Mouse (Mus musculus) hindbrain, postnatal 0 days (tissue): ENCODE measurements at regions not wholly inside any gene's neighbourhood (a gene's known extent, or its start where the extent isn't known, plus 50 kb on each side); places are given as distances from the start of the nearest gene placed in this dataset.
"Not testable (repeated sequence)": the region's sequence is repeated elsewhere in the genome, so short reads cannot be mapped to it uniquely, and the experiment has no call there.

Experiments
- ATAC-seq: fragments of 200-750 bp; cut with Nextera tagmentation; 2 replicates; pipeline ENCODE4 v1.8.0; 2017; ENCODE audit warnings: mild to moderate bottlenecking, moderate TSS enrichment, moderate library complexity
- DNase-seq: peaks from one replicate; pipeline ENCODE4 v3.0.0-alpha.2; 2015; ENCODE audit warnings: low spot score
- H3K27ac ChIP-seq: fragments of 300-500 bp; sonication (generic); 2 replicates; pipeline ENCODE4 v1.5.1; 2014; ENCODE audit warnings: mild to moderate bottlenecking
- H3K27me3 ChIP-seq: fragments of 300-500 bp; sonication (generic); 2 replicates; pipeline ENCODE4 v1.6.1; 2014; ENCODE audit warnings: low read length, mixed read lengths; ENCODE audit not compliant: insufficient read depth
- H3K36me3 ChIP-seq: fragments of 300-500 bp; sonication (generic); 2 replicates; pipeline ENCODE4 v1.6.1; 2014; ENCODE audit warnings: low read length, mixed read lengths; ENCODE audit not compliant: insufficient read depth
- H3K4me1 ChIP-seq: fragments of 300-500 bp; sonication (generic); 2 replicates; pipeline ENCODE4 v1.6.1; 2014; ENCODE audit warnings: antibody characterized with exemption, low read length, mixed read lengths; ENCODE audit not compliant: insufficient read depth
- H3K4me2 ChIP-seq: fragments of 300-500 bp; sonication (generic); 2 replicates; pipeline ENCODE4 v1.6.1; 2014; ENCODE audit warnings: low read depth, mild to moderate bottlenecking, low read length, moderate library complexity, mixed read lengths
- H3K4me3 ChIP-seq: fragments of 300-500 bp; sonication (generic); 2 replicates; pipeline ENCODE4 v1.5.1; 2014; ENCODE audit warnings: low read length
- H3K9ac ChIP-seq: fragments of 300-500 bp; sonication (generic); replicated peaks from 2 replicates; pipeline ENCODE4 v1.6.1; 2014; ENCODE audit warnings: mild to moderate bottlenecking, low read length, moderate library complexity, mixed read lengths
- H3K9me3 ChIP-seq: fragments of 300-500 bp; sonication (generic); 2 replicates; pipeline ENCODE4 v1.6.1; 2016; ENCODE audit warnings: low read length, mixed read lengths
- CTCF ChIP-seq: IDR thresholded peaks from 2 replicates; pipeline ENCODE4 v1.5.1; 2016; ENCODE audit warnings: antibody characterized with exemption, control low read depth, low read depth
- WGBS: fragments of 180-500 bp; shearing (Covaris S2); extraction: QIAGEN DNeasy Blood & Tissue Kit; methylation state at CpG from one replicate; pipeline ENCODE4 v1.1.7; 2014; 5-methylcytosine and 5-hydroxymethylcytosine counted together

GRCm38 (mm10) chr14:108748730-108749129 is 165.2 kb downstream of the Slitrk1 start:
- no peaks in the 10 kb centered on the region for H3K9me3 ChIP-seq
- H3K4me2 ChIP-seq = no peak overlapping the region
- TF ChIP-seq CTCF = no peak

GRCm38 (mm10) chr14:108711811-108712210 is 202.1 kb downstream of the Slitrk1 start:
- no peak for DNase-seq
- no peak for TF ChIP-seq CTCF
- Histone ChIP-seq H3K4me2 (no peak overlapping the region), H3K27ac (no peak overlapping the region), H3K27me3 (no peaks in the 10 kb centered on the region), H3K4me3 (no peak overlapping the region), H3K36me3 (no peaks in the 10 kb centered on the region), H3K4me1 (no peaks in the 10 kb centered on the region), H3K9ac (no peak overlapping the region), H3K9me3 (no peaks in the 10 kb centered on the region)
- ATAC-seq = no peak
- WGBS = 78% methylated on average over 6 of the region's 6 CpGs

More at GRCm38 (mm10) chr14:108748730-108749129, 165.2 kb downstream of the Slitrk1 start:
- H3K27me3 ChIP-seq = no peaks in the 10 kb centered on the region
- H3K4me3 ChIP-seq = no peak overlapping the region
- ATAC-seq (no peak), DNase-seq (no peak)
- H3K9ac ChIP-seq = no peak overlapping the region
- H3K36me3 ChIP-seq = no peaks in the 10 kb centered on the region
- H3K27ac ChIP-seq = no peak overlapping the region
- H3K4me1 ChIP-seq = no peaks in the 10 kb centered on the region

DNA sequence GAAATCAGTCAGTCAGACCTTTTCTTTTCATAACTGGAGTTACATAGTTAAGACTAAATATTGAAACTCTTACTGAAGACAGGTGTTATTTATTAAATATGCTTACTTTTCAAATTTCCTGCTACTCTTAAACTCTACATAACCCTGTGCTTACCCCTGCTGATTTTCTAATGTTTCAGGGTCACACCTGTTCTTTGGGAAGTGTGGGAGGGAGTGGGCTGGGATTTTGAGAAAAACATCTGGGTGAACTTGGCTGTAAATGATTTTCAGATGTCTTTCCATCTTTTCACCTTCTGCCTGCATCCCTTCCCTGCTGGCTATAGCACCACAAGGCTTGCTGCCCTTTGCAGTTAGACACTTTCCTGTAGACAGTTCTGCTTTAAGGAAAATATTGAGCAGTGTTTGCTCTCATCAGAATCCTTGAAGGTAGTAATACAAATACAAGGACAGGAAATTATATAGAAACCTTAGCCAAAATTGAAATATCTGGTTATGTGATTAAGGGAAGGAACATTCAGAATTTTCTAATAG is 204.8 kb downstream of the Slitrk1 start:
- H3K36me3 ChIP-seq = no peaks in the 10 kb centered on the region
- no peaks in the 10 kb centered on the region for H3K4me1 ChIP-seq
- no peaks in the 10 kb centered on the region for H3K27me3 ChIP-seq
- H3K9ac ChIP-seq = no peak overlapping the region
- H3K4me3 ChIP-seq = no peak overlapping the region
- no peaks in the 10 kb centered on the region for H3K9me3 ChIP-seq
- H3K4me2 ChIP-seq = no peak overlapping the region
- no peak for TF ChIP-seq CTCF
- DNase-seq (no peak), ATAC-seq (no peak)
- no peak overlapping the region for H3K27ac ChIP-seq

DNA sequence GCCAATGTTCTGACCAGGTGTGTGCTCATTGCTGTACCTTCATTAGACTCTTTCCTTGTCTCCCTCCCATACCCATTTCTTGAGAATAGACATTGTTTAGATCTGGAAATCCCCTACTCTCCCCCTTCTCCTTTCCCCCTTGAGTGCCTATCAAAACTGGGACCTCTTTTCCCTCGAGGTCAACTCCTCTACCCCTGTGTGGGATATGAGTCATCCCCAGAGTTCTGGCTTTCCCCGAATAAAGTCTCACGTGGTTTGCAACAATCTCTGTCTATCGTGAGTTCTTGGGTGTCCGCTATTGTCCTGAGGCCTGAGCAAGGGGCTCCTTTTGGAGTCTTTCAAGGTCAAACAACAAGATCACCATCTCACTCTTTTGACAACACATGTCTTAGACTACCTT is 209.3 kb downstream of the Slitrk1 start:
- not testable (repeated sequence) for H3K27ac ChIP-seq, H3K9ac ChIP-seq, H3K4me3 ChIP-seq, H3K4me2 ChIP-seq, H3K4me1 ChIP-seq, H3K36me3 ChIP-seq, H3K27me3 ChIP-seq, DNase-seq, H3K9me3 ChIP-seq, ATAC-seq
- 81% methylated on average over 5 of the region's 5 CpGs for WGBS

DNA sequence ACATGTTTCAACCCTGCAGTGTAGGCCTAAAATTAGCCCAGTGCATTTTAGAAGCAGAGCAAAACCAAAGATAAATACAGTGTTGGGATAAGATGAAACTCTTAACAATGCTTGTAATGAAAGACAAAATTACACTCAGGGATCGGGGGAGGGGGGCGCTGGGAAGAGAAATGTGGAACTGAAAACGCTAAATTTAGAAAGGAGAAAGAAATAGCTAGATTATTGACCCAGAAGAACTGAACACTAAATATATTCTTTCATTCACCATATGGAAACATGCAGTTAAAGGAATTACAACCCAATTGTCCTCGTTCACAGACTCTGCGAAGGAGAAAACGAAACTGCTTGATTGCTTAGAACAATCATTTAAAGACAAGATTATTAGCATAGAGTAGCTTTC is 249.1 kb downstream of the Slitrk1 start:
- 88% methylated on average over 6 of the region's 6 CpGs for WGBS

GRCm38 (mm10) chr14:108638291-108638690 is 275.7 kb downstream of the Slitrk1 start:
- WGBS = 89% methylated on average over 2 of the region's 2 CpGs
- ATAC-seq = no peak

More for the DNA sequence above, 249.1 kb downstream of the Slitrk1 start:
- no peak overlapping the region for H3K27ac ChIP-seq
- H3K36me3 ChIP-seq = no peaks in the 10 kb centered on the region
- DNase-seq = no peak
- no peaks in the 10 kb centered on the region for H3K4me1 ChIP-seq
- H3K9ac ChIP-seq = no peak overlapping the region
- no peaks in the 10 kb centered on the region for H3K27me3 ChIP-seq
- TF ChIP-seq CTCF = no peak
- H3K9me3 ChIP-seq = no peaks in the 10 kb centered on the region
- H3K4me2 ChIP-seq = no peak overlapping the region
- no peak overlapping the region for H3K4me3 ChIP-seq
- ATAC-seq = no peak

DNA sequence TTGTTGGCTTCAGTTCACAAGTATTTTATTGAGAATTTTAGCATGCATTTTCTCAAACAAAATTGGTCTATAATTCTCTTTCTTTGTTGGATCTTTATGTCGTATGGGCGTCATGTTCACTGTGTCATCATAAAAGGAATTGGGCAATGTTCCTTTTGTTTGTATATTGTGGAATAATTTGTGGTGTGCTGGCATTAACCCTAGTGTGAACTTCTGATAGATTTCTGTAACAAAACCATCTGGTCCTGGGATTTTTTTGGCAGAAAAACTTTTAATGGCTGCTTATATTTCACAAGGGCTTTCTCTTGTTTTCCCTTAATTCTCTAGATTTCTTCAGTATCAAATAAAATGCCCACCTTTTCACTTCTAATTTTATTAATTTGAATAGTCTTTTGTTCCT is 278.7 kb downstream of the Slitrk1 start:
- Histone ChIP-seq H3K27me3 (no peaks in the 10 kb centered on the region), H3K9ac (no peak overlapping the region), H3K9me3 (no peaks in the 10 kb centered on the region), H3K27ac (no peak overlapping the region), H3K36me3 (no peaks in the 10 kb centered on the region), H3K4me1 (no peaks in the 10 kb centered on the region), H3K4me3 (no peak overlapping the region), H3K4me2 (no peak overlapping the region)
- ATAC-seq (no peak), DNase-seq (no peak)
- 83% methylated on average over 2 of the region's 2 CpGs for WGBS
- TF ChIP-seq CTCF = no peak

More at GRCm38 (mm10) chr14:108638291-108638690, 275.7 kb downstream of the Slitrk1 start:
- no peak overlapping the region for H3K9ac ChIP-seq
- H3K4me1 ChIP-seq = no peaks in the 10 kb centered on the region
- no peaks in the 10 kb centered on the region for H3K36me3 ChIP-seq
- no peak for DNase-seq
- no peaks in the 10 kb centered on the region for H3K27me3 ChIP-seq
- H3K4me2 ChIP-seq = no peak overlapping the region
- no peak for TF ChIP-seq CTCF
- no peaks in the 10 kb centered on the region for H3K9me3 ChIP-seq
- H3K4me3 ChIP-seq = no peak overlapping the region
- no peak overlapping the region for H3K27ac ChIP-seq
